Mouse (Mus musculus): ENCODE results near the gene Ceacam20.
"Not testable (repeated sequence)": the region's sequence is repeated elsewhere in the genome, so short reads cannot be mapped to it uniquely, and the experiment has no call there.

The Ceacam20 gene

DNA sequence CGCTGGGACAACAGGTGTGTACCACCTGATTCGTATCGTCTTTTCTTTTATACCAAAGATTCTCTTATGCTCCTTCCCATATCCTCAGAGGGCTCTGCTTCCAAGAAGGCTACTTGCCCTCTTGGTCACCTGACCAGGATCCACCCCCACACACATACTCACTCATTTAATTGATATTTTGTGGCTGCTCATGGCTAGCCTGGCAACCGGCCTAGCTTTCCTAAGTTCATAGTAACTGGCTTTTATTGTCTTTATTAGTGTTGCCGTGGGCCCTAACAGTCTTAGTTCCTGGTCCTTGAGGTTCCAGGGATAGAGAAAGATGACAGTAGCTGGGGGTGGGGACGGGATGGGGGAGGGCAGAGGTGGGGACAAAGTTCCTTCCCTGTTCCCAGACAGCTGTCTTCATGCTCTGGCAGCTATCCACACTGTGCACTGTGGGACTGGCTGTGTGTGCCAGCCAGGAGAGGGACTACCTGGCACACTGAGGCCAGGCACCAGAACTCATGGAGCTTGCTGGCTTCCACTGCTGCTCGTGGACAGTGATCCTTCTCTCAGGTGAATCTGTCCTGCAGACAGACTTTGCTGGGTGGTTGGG is at the start of gene Ceacam20:
Gene Ceacam20 (plus strand): TSS at position 428 of the 595 bp plus-strand sequence.
- DNase-seq, result no peak

GRCm38 (mm10) chr7:19920166-19920505 is 45.1 kb upstream of the Ceacam20 start:
- DNase-seq, result no peak

GRCm38 (mm10) chr7:19920506-19921261 is 44.5 kb upstream of the Ceacam20 start, which contains the start of gene Pvr:
Gene Pvr (minus strand): TSS chr7:19921160.
- peak; percentile 76 for DNase-seq

GRCm38 (mm10) chr7:19923354-19923753 is 41.9 kb upstream of the Ceacam20 start:
- DNase-seq, result no peak

DNA sequence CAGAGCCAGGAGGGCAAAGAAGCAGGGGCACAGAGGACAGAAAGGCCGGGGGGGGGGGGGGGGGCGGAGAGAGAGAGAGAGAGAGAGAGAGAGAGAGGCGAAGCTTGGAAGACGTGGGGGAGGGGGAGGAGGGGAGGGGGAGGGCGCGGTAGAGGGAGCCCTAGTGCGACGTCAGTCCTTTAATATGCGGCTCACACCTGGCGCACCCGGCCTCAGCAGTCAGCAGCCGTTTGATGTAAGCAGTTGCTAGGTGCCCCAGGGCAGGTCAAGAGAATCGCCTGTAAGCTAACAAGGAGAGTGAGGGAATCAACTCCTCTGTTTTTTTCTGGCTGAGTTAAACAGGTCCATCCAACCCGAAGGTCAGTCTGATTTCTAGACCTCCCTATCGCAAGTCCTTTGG is 41.4 kb upstream of the Ceacam20 start:
- DNase-seq, result peak; percentile 23

- no peak for DNase-seq
Observed at GRCm38 (mm10) chr7:19925376-19925775, 39.8 kb upstream of the Ceacam20 start.

GRCm38 (mm10) chr7:19926849-19927480 is 38.2 kb upstream of the Ceacam20 start:
- no peak for DNase-seq

- DNase-seq, result no peak
Observed at GRCm38 (mm10) chr7:19928486-19928885, 36.7 kb upstream of the Ceacam20 start.

DNA sequence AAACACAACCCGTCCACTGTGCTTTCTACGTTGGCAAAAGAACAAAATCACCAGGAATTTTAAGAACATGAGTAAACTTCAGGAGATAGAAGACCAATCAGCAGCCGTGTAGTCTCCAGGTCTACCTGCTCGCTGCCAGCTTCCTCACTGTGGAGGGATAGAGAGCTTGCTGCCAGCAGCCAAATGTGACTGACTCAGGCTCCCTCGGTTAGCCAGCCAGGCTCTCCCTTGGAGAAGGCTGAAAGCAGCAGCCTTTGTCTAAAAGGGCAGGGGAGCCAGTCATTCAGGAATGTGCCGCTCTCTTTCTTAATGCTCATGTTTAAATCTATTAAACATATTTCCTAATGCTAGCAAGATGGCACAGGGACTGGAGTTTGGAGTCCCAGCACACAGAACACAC is 34.7 kb upstream of the Ceacam20 start:
- DNase-seq, result not testable (repeated sequence)

DNA sequence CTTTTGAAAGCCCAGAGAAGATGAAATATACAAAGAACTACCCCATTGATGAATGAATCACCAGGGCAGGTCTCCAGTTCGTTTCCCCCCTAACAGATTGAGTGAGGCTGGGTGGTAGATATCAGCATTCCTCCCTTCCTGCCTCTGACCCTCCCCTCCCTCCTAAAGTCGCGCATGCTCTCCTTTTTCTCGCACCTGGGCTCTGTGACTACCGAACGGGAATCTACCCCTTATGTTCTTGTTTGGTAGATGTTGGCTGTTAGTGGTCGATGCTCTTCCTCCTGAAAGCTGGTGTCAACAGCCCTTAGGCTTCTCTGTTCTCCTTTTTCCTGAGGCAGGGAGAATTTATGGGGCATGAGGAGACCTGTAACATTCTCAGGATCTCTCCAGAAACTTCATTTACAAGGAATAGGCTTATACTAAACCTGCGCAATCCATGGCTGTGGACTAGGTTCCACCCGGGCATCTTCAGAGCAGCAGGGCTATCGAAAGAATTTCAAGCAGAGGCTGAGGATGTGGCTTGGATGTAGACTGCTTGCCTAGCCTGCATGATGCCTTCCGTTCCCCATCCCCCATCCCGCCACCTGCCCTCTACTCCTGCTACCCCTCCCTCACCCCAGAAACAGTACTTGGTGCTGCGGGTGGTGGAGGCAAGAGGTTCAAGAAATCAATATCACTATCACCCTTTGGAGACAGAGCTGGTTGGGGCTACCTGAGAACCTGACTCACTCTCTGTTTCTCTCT is 32.9 kb upstream of the Ceacam20 start:
- peak; percentile 12 for DNase-seq

DNA sequence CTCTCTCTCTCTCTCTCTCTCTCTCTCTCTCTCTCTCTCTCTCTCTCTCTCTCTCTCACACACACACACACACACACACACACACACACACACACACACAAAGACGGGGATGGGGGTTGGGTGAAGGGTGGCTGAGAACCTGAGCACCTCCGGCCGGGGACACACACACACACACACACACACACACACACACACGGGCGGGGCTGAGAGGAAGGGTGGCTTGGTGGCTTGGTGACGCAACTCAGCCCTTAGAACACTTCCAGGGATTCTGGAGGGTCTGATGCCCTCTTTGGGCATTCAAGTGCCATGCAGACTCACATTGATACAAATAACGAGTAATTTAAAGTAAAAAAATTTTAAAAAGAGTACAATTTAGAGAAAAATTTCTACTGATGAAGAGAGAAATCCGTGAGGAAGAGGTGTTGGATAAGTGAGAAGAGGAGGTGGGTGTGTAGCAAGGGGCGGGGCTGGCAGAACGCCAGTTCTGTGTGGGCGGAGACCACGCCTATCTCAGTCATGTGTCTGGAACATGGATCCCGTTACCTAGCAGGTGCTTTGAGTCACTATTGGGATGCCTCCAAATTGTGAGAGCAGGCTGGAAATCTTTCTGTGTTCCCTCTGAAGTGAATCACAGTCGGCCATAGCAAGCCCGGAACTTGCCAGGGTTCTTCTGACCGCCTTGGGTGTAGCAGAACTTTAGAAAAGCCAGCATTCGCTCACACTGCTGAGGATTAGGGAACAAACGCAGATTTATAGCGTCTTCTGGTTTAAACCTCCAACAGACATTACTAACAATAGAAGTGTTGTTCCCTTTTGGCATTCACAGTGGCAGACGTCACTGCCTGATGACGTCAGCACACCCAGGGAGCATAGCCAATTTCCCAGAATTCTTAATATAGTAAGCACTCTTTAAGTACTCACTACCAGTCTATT is 32.1 kb upstream of the Ceacam20 start:
- DNase-seq, result peak; percentile 58

DNA sequence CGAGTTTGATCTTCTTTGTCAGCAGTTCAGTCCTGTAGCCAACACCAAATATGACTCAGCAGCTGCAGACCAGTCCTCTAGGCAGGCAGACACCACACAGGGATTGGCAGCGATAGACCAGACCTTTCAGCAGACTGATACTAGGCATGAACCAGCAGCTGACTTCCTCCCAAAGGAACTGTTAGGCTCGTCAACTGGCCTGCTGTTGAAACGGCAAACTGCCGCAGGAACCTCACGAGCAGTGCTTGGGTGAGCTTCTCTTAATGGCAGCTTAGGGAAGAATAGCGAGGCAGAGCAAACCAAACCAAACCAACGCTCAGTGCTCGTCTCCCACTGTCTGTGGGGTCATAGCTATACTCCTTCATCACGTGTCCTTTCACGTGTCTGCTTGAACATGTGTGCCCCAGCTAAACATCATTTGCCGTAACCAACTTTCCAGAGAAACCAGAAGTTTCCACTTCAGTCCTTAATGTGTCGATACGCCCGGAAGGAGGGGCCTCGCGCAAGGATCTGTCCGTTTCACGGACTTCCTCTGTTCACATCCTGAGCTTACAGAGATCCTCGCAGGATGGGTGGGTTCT is 30.0 kb upstream of the Ceacam20 start:
- no peak for DNase-seq

GRCm38 (mm10) chr7:19935961-19936360 is 29.3 kb upstream of the Ceacam20 start:
- no peak for DNase-seq

DNA sequence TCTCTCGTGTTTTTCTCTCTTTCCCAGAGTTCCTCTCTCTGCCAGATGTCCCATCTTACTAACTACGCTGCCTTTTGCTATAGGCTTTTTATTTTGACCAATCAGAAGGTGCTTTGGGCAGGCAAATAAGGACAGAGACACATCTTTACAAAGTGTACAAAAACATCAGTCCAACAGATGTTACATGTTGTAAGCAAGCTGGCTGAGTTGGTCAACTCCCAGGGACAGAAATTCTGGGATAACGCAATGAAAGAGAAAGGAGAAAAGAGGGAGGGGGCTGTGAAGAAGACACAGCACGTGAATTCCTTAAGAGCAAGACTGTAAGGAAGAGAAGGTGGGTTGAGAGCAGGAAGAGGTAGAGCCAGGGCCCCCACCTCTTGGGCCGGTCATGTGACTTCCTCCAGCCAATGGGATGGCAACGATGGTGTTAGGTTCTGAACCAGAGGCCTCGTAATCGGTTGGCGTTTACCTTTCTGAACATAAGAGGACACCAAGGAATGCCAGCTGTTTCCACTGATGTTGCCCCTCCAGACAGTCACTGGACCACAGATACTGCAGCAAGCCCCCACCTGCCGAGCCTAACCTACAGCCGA is 27.9 kb upstream of the Ceacam20 start:
- no peak for DNase-seq

DNA sequence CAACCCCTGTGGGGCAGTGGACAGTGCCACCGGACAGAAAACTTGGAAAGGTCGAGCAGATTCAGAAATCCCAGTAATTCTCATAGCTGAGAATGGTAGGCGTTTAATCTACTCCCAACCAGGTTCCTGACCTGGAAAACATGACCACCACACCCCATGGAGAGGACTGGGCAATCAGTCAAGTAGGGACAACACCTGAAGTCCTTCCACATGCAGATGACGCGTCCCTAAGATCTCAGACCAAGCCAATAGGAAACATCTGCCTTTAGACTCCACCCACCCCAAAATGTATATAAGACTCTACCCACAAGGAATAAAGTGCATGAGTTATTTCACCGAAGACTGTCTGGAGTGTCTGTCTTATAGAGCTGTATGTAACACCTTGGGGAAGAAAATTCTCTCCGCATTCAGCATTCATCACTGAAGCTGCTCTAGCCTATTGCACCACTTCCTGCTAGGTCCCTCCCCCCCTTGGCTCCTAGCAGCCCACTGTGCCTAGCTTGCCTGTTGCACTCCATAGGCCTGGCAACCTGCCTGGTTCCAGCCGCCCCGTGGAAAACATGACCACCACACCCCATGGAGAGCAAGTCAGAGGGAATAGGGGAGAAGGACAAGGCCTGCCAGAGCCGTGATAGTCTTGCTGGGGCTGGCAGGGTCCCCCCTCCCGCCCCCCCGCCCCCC is 25.5 kb upstream of the Ceacam20 start:
- no peak for DNase-seq

GRCm38 (mm10) chr7:19940256-19940655 is 25.0 kb upstream of the Ceacam20 start:
- no peak for DNase-seq

DNA sequence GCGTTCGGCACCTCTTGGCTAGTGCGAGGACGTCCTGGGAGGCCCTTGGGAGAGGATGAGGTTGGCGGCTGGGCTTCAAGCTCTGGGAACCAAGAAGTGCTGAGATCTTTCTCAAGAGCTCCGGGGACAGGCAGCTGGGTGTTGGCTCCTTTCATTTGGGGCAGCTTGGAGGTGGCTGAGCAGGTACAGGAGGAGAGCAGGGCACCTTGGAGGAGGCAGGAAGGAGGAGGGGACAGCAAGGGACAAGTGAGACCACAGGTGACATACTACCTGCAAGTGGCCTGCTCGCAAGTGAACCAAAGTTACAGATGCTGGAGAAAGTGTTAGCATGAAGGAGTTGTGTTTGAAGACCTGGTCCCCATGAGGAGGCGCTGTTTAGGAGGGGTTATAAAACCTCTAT is 20.5 kb upstream of the Ceacam20 start:
- no peak for DNase-seq

DNA sequence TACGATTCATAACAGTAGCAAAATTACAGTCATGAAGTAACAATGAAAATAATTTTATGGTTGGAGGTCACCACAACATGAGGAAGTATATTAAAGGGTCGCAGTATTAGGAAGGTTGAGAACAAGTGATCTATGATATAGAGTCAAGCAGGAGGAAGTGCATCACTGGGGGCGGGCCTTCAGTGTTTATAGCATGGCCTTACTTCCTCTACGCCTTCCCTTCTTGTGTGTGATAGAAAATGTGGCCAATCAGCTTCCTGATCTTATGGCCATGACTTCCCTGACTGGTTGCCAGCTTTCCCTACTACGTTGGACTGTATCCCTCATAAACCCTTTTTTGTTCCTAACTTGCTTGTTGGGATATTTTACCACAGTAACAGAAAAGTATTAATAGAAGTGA is 20.0 kb upstream of the Ceacam20 start:
- no peak for DNase-seq

- no peak for DNase-seq
Observed at GRCm38 (mm10) chr7:19945821-19946515, 19.2 kb upstream of the Ceacam20 start.

- DNase-seq, result no peak
Observed at GRCm38 (mm10) chr7:19948956-19949355, 16.3 kb upstream of the Ceacam20 start.

All from retina, postnatal 1 day (tissue).